Mouse (Mus musculus): ENCODE measurements at regions not wholly inside any gene's neighbourhood (a gene's known extent, or its start where the extent isn't known, plus 50 kb on each side); places are given as distances from the start of the nearest gene placed in this dataset.

- no peaks in the 10 kb centered on the region for H3K27me3 ChIP-seq (replicated peaks; ENCODE audit: control insufficient read depth, insufficient read depth, low read length)
- 74% methylated on average over 4 of the region's 4 CpGs for WGBS
- no peak for ATAC-seq
- no peaks in the 10 kb centered on the region for H3K4me1 ChIP-seq (ENCODE audit: control insufficient read depth, insufficient read depth, low read depth, low read length)
- H3K9me3 ChIP-seq (ENCODE audit: control insufficient read depth, low read length): no peaks in the 10 kb centered on the region
- H3K4me2 ChIP-seq (ENCODE audit: low read length): no peak overlapping the region
- H3K4me3 ChIP-seq (ENCODE audit: low read length): no peak overlapping the region
- no peak overlapping the region for H3K9ac ChIP-seq (ENCODE audit: low read depth, low read length)
- no peak overlapping the region for H3K27ac ChIP-seq (ENCODE audit: low read depth, low read length)
- no peaks in the 10 kb centered on the region for H3K36me3 ChIP-seq (ENCODE audit: control insufficient read depth, insufficient read depth, low read length)
Observed at GRCm38 (mm10) chr2:103143985-103144384, 70.5 kb downstream of the Apip start.

GRCm38 (mm10) chr2:103144420-103144819 is 70.9 kb downstream of the Apip start:
- Histone ChIP-seq H3K9me3 (ENCODE audit: control insufficient read depth, low read length) (no peaks in the 10 kb centered on the region), H3K27ac (ENCODE audit: low read depth, low read length) (no peak overlapping the region), H3K36me3 (ENCODE audit: control insufficient read depth, insufficient read depth, low read length) (no peaks in the 10 kb centered on the region), H3K9ac (ENCODE audit: low read depth, low read length) (no peak overlapping the region), H3K4me1 (ENCODE audit: control insufficient read depth, insufficient read depth, low read depth, low read length) (no peaks in the 10 kb centered on the region), H3K4me2 (ENCODE audit: low read length) (no peak overlapping the region), H3K27me3 (replicated peaks; ENCODE audit: control insufficient read depth, insufficient read depth, low read length) (no peaks in the 10 kb centered on the region), H3K4me3 (ENCODE audit: low read length) (no peak overlapping the region)
- no peak for ATAC-seq
- 84% methylated on average over 7 of the region's 7 CpGs for WGBS

GRCm38 (mm10) chr2:103145058-103145457 is 71.6 kb downstream of the Apip start:
- H3K27me3 ChIP-seq (replicated peaks; ENCODE audit: control insufficient read depth, insufficient read depth, low read length): no peaks in the 10 kb centered on the region
- H3K4me2 ChIP-seq (ENCODE audit: low read length): no peak overlapping the region
- no peak for ATAC-seq
- no peaks in the 10 kb centered on the region for H3K4me1 ChIP-seq (ENCODE audit: control insufficient read depth, insufficient read depth, low read depth, low read length)
- H3K9ac ChIP-seq (ENCODE audit: low read depth, low read length): no peak overlapping the region
- no peak overlapping the region for H3K4me3 ChIP-seq (ENCODE audit: low read length)
- no peaks in the 10 kb centered on the region for H3K36me3 ChIP-seq (ENCODE audit: control insufficient read depth, insufficient read depth, low read length)
- no peak overlapping the region for H3K27ac ChIP-seq (ENCODE audit: low read depth, low read length)
- 80% methylated on average over 3 of the region's 3 CpGs for WGBS
- no peaks in the 10 kb centered on the region for H3K9me3 ChIP-seq (ENCODE audit: control insufficient read depth, low read length)

GRCm38 (mm10) chr2:103146132-103146531 is 72.7 kb downstream of the Apip start:
- H3K9ac ChIP-seq (ENCODE audit: low read depth, low read length): no peak overlapping the region
- H3K27ac ChIP-seq (ENCODE audit: low read depth, low read length): no peak overlapping the region
- no peak overlapping the region for H3K4me3 ChIP-seq (ENCODE audit: low read length)
- no peaks in the 10 kb centered on the region for H3K9me3 ChIP-seq (ENCODE audit: control insufficient read depth, low read length)
- H3K4me2 ChIP-seq (ENCODE audit: low read length): no peak overlapping the region
- no peaks in the 10 kb centered on the region for H3K27me3 ChIP-seq (replicated peaks; ENCODE audit: control insufficient read depth, insufficient read depth, low read length)
- 94% methylated on average over 7 of the region's 7 CpGs for WGBS
- no peaks in the 10 kb centered on the region for H3K4me1 ChIP-seq (ENCODE audit: control insufficient read depth, insufficient read depth, low read depth, low read length)
- H3K36me3 ChIP-seq (ENCODE audit: control insufficient read depth, insufficient read depth, low read length): no peaks in the 10 kb centered on the region
- ATAC-seq: no peak

- Histone ChIP-seq H3K27ac (ENCODE audit: low read depth, low read length) (no peak overlapping the region), H3K4me2 (ENCODE audit: low read length) (no peak overlapping the region), H3K27me3 (replicated peaks; ENCODE audit: control insufficient read depth, insufficient read depth, low read length) (no peaks in the 10 kb centered on the region), H3K4me3 (ENCODE audit: low read length) (no peak overlapping the region), H3K9ac (ENCODE audit: low read depth, low read length) (no peak overlapping the region), H3K36me3 (ENCODE audit: control insufficient read depth, insufficient read depth, low read length) (no peaks in the 10 kb centered on the region), H3K4me1 (ENCODE audit: control insufficient read depth, insufficient read depth, low read depth, low read length) (no peaks in the 10 kb centered on the region), H3K9me3 (ENCODE audit: control insufficient read depth, low read length) (no peaks in the 10 kb centered on the region)
- 100% methylated on average over 1 of the region's 1 CpGs for WGBS
- ATAC-seq: no peak
Observed at GRCm38 (mm10) chr2:103153261-103153660, 79.8 kb downstream of the Apip start.

GRCm38 (mm10) chr2:103167741-103168140 is 94.3 kb downstream of the Apip start:
- no peak overlapping the region for H3K9ac ChIP-seq (ENCODE audit: low read depth, low read length)
- no peak overlapping the region for H3K27ac ChIP-seq (ENCODE audit: low read depth, low read length)
- H3K27me3 ChIP-seq (replicated peaks; ENCODE audit: control insufficient read depth, insufficient read depth, low read length): no peaks in the 10 kb centered on the region
- WGBS: 57% methylated on average over 2 of the region's 2 CpGs
- H3K36me3 ChIP-seq (ENCODE audit: control insufficient read depth, insufficient read depth, low read length): no peaks in the 10 kb centered on the region
- no peaks in the 10 kb centered on the region for H3K4me1 ChIP-seq (ENCODE audit: control insufficient read depth, insufficient read depth, low read depth, low read length)
- H3K4me3 ChIP-seq (ENCODE audit: low read length): no peak overlapping the region
- ATAC-seq: no peak
- no peaks in the 10 kb centered on the region for H3K9me3 ChIP-seq (ENCODE audit: control insufficient read depth, low read length)
- H3K4me2 ChIP-seq (ENCODE audit: low read length): no peak overlapping the region

- Histone ChIP-seq H3K4me3 (ENCODE audit: low read length) (no peak overlapping the region), H3K9ac (ENCODE audit: low read depth, low read length) (no peak overlapping the region), H3K27ac (ENCODE audit: low read depth, low read length) (no peak overlapping the region), H3K4me2 (ENCODE audit: low read length) (no peak overlapping the region), H3K36me3 (ENCODE audit: control insufficient read depth, insufficient read depth, low read length) (no peaks in the 10 kb centered on the region), H3K27me3 (replicated peaks; ENCODE audit: control insufficient read depth, insufficient read depth, low read length) (no peaks in the 10 kb centered on the region), H3K9me3 (ENCODE audit: control insufficient read depth, low read length) (no peaks in the 10 kb centered on the region), H3K4me1 (ENCODE audit: control insufficient read depth, insufficient read depth, low read depth, low read length) (no peaks in the 10 kb centered on the region)
- no peak for ATAC-seq
Observed at GRCm38 (mm10) chr2:103168266-103168665, 94.8 kb downstream of the Apip start.

- H3K4me1 ChIP-seq (ENCODE audit: control insufficient read depth, insufficient read depth, low read depth, low read length): no peaks in the 10 kb centered on the region
Observed at GRCm38 (mm10) chr2:103177361-103177760, 103.9 kb downstream of the Apip start.

GRCm38 (mm10) chr2:103180298-103180927 is 106.9 kb downstream of the Apip start:
- Histone ChIP-seq H3K27me3 (replicated peaks; ENCODE audit: control insufficient read depth, insufficient read depth, low read length) (no peaks in the 10 kb centered on the region), H3K4me1 (ENCODE audit: control insufficient read depth, insufficient read depth, low read depth, low read length) (no peaks in the 10 kb centered on the region), H3K9me3 (ENCODE audit: control insufficient read depth, low read length) (no peaks in the 10 kb centered on the region), H3K4me3 (ENCODE audit: low read length) (no peak overlapping the region), H3K9ac (ENCODE audit: low read depth, low read length) (no peak overlapping the region), H3K27ac (ENCODE audit: low read depth, low read length) (no peak overlapping the region), H3K36me3 (ENCODE audit: control insufficient read depth, insufficient read depth, low read length) (no peaks in the 10 kb centered on the region), H3K4me2 (ENCODE audit: low read length) (no peak overlapping the region)
- WGBS: 38% methylated on average over 4 of the region's 4 CpGs
- no peak for ATAC-seq

More at GRCm38 (mm10) chr2:103177361-103177760, 103.9 kb downstream of the Apip start:
- Histone ChIP-seq H3K36me3 (ENCODE audit: control insufficient read depth, insufficient read depth, low read length) (no peaks in the 10 kb centered on the region), H3K4me3 (ENCODE audit: low read length) (no peak overlapping the region), H3K9me3 (ENCODE audit: control insufficient read depth, low read length) (no peaks in the 10 kb centered on the region), H3K27ac (ENCODE audit: low read depth, low read length) (no peak overlapping the region), H3K27me3 (replicated peaks; ENCODE audit: control insufficient read depth, insufficient read depth, low read length) (no peaks in the 10 kb centered on the region), H3K4me2 (ENCODE audit: low read length) (no peak overlapping the region), H3K9ac (ENCODE audit: low read depth, low read length) (no peak overlapping the region)
- 68% methylated on average over 2 of the region's 2 CpGs for WGBS
- ATAC-seq: no peak

Measured in hindbrain, embryonic 16.5 days (tissue).